Mouse (Mus musculus) heart, embryonic 15.5 days (tissue): ENCODE measurements around the gene Ikbkg. TPM values are rescaled to one million over a fixed set of nuclear protein-coding genes. Genes with fewer than 3 reads are reported as not detected.
A peak's percentile ranks its signal among the peaks of the same experiment; 100 is the strongest.
"Not testable (repeated sequence)": the region's sequence is repeated elsewhere in the genome, so short reads cannot be mapped to it uniquely, and the experiment has no call there.

Experiments used
- ATAC-seq: fragments of 200-750 bp; cut with Nextera tagmentation; replicated peaks from 2 replicates; pipeline ENCODE4 v1.8.0; 2017; ENCODE audit warnings: low read depth, moderate TSS enrichment; ENCODE audit not compliant: insufficient number of reproducible peaks, insufficient read depth, low FRiP score
- H3K27ac ChIP-seq: fragments of 300-500 bp; sonication (generic); 2 replicates; pipeline ENCODE4 v1.5.1; 2015; ENCODE audit warnings: mild to moderate bottlenecking, inconsistent platforms
- H3K27me3 ChIP-seq: fragments of 300-500 bp; sonication (generic); 2 replicates; pipeline ENCODE4 v1.6.1; 2015; ENCODE audit warnings: inconsistent platforms
- H3K36me3 ChIP-seq: fragments of 300-500 bp; sonication (generic); 2 replicates; pipeline ENCODE4 v1.6.1; 2015; ENCODE audit warnings: mild to moderate bottlenecking, inconsistent platforms
- H3K4me1 ChIP-seq: fragments of 300-500 bp; sonication (generic); replicated peaks from 2 replicates; pipeline ENCODE4 v1.6.1; 2015; ENCODE audit warnings: inconsistent platforms
- H3K4me2 ChIP-seq: fragments of 300-500 bp; sonication (generic); 2 replicates; pipeline ENCODE4 v1.6.1; 2015; ENCODE audit warnings: inconsistent platforms, mild to moderate bottlenecking, moderate library complexity
- H3K4me3 ChIP-seq: fragments of 300-500 bp; sonication (generic); 2 replicates; pipeline ENCODE4 v1.5.1; 2015; ENCODE audit warnings: mild to moderate bottlenecking, inconsistent platforms
- H3K9ac ChIP-seq: fragments of 300-500 bp; sonication (generic); 2 replicates; pipeline ENCODE4 v1.6.1; 2015; ENCODE audit warnings: mild to moderate bottlenecking, inconsistent platforms
- H3K9me3 ChIP-seq: fragments of 300-500 bp; sonication (generic); replicated peaks from 2 replicates; pipeline ENCODE4 v1.6.1; 2016; ENCODE audit warnings: inconsistent platforms
- WGBS: fragments of 180-500 bp; shearing (Covaris S2); methylation state at CpG from one replicate; pipeline ENCODE4 v1.1.7; 2015; ENCODE audit warnings: mixed read lengths; 5-methylcytosine and 5-hydroxymethylcytosine counted together
- polyA plus RNA-seq: library from polyadenylated mRNA; unstranded; fragments of >200 nt; fragmentation: Nextera tagmentation; extraction: Ambion mirVana; gene quantifications from 2 replicates; pipeline ENCODE4 v1.2.1, GENCODE M21; 2015

The Ikbkg gene
- 18.2 and 18.9 TPM in 2 replicates for polyA plus RNA-seq

DNA sequence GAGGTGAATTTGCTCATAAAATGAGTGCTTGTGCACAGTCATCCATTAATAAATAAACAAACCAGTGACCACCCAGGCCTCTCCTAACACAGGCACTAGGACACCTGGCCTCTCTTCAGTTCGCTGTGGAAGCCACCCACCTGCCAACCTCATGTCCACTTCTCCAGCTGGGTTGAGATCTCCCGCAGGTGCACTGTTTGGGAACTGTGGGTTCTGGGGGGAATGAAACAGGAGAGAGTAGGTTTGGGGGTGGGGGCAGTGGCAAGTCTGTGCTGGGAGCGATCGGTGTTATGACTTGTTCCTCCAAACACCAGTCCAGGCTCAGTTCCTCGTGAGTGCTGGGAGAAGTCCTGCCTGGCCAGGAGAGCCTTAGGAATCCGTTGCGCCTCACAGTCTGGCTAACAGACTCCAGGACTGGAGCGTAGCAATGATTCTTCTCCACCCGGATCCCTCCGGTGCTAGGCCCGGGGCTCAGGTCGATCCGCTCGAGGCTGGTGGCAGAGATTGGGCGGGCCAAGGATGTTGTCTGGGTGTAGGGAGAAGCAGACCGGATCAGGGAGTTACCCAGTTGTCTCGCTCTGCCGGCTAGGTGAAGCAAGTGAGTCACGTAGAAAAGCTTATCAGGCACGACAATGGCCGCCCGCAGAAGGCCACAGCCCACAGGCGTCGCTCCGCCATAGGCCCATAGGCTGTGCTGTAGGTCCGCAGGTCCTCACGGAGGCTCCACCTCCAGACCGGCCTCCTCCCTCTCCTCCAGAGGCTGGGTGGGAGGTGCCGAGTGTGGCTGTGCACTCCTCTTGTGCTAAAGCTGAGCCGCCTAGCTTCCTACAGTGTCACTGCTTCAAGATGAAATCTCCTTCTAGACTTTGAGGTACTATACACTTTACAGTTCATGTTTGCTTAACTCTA lies at the start of gene Ikbkg, which contains the start of gene Fam3a:
Gene Ikbkg, plus strand, starts transcription at position 756 of the 909 bp plus-strand sequence.
Gene Fam3a, minus strand, starts transcription at position 738 of the 909 bp plus-strand sequence.
- ATAC-seq, result peak; percentile 100
- Histone ChIP-seq H3K27ac (peak within 1 kb of the TSS; percentile 88), H3K4me1 (0 out of 2 replicates have a peak, but pooled peaks cover 3% of the 10 kb centered on the region), H3K36me3 (no peaks in the 10 kb centered on the region), H3K4me2 (peak within 1 kb of the TSS; percentile 66), H3K9me3 (no peaks in the 10 kb centered on the region), H3K9ac (peak within 1 kb of the TSS; percentile 65), H3K4me3 (peak within 1 kb of the TSS; percentile 62), H3K27me3 (no peaks in the 10 kb centered on the region)
- 16% methylated on average over 30 of the region's 30 CpGs for WGBS

DNA sequence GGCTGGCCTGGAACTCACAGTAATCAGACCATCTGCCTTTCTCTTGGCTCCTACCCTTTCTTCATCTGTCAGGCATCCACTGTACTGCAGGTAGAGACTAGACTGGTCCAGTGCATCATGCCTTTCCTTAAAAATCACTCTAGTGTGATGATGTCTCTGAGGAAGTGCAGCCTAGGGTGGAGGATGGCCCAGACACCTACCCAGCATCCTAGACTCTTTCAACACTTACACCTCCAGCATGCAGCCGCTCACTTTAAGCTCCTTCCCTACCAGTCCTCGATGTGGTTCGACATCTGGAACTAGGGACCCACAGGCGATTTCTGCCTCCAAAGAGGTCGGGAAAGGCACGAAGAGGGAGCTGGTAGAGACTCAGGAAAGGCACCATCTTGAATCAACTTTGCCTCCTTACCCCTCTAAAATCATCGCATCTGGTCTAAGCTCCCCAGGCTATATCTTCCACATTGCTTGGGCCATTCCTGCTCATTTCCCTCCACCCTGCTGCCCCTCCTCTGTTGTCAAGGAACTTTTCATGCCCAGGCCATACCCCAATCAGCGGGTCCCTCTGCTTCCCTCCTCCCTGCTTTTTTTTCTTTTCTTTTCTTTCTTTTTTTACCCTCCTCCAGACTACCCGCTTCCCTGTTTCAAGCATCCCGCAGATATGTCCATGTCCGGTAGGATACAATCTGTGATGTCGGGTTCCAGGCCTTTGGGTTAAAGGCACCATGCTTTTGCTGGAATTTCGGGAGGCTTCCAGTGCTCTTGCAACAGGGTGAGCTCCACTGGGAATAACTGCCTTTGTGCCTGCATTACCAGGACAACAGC lies 40.2 kb upstream of the Ikbkg start:
- Histone ChIP-seq H3K27ac (peak overlapping the region; percentile 45; the same call in 1 of the 2 replicates), H3K36me3 (no peaks in the 10 kb centered on the region), H3K9ac (peak overlapping the region; percentile 58), H3K27me3 (no peaks in the 10 kb centered on the region), H3K4me2 (peak overlapping the region; percentile 65), H3K9me3 (no peaks in the 10 kb centered on the region), H3K4me3 (peak overlapping the region; percentile 56), H3K4me1 (no peaks in the 10 kb centered on the region)
- 26% methylated on average over 13 of the region's 13 CpGs for WGBS
- ATAC-seq, result no peak

DNA sequence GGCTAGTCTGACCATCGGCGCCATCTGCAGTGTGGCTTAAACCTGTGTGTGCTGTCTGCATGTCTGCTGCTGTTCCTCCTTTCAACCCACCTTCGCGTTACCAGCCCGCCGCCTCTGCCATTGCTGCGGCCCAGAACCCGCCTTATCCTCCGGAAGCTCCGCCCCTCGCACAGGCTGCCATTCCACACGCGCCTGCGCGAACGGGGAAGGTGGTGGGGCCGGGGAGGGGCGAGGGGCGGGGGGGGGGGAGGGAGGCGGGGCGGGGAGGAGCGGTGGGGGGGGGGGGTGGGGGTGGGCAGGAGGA lies 39.7 kb upstream of the Ikbkg start, which contains the start of gene Lage3:
Gene Lage3, minus strand, starts transcription at position 152 of the 304 bp plus-strand sequence.
- H3K27ac ChIP-seq, result peak within 1 kb of the TSS; percentile 45; the same call in 1 of the 2 replicates
- H3K9me3 ChIP-seq, result no peaks in the 10 kb centered on the region
- peak; percentile 75; the same call in 1 of the 2 replicates for ATAC-seq
- H3K36me3 ChIP-seq, result no peaks in the 10 kb centered on the region
- no peaks in the 10 kb centered on the region for H3K4me1 ChIP-seq
- H3K4me2 ChIP-seq, result peak within 1 kb of the TSS; percentile 65
- peak within 1 kb of the TSS; percentile 56 for H3K4me3 ChIP-seq
- 10% methylated on average over 11 of the region's 22 CpGs for WGBS
- no peaks in the 10 kb centered on the region for H3K27me3 ChIP-seq
- H3K9ac ChIP-seq, result peak within 1 kb of the TSS; percentile 58

DNA sequence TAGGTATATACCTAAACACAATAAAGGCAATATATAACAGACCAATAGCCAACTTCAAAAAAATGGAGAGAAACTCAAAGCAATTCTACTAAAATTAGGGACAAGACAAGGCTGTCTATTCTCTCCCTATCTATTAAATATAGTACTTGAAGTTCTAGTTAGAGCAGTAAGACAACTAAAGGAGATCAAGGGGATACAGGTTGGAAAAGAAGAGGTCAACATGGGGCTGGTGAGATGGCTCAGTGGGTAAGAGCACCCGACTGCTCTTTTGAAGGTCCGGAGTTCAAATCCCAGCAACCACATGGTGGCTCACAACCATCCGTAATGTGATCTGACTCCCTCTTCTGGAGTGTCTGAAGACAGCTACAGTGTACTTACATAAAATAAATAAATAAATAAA lies 36.0 kb upstream of the Ikbkg start:
- not testable (repeated sequence) for H3K36me3 ChIP-seq, H3K27me3 ChIP-seq, H3K4me1 ChIP-seq, ATAC-seq, H3K9ac ChIP-seq, H3K9me3 ChIP-seq, H3K4me3 ChIP-seq, H3K4me2 ChIP-seq, H3K27ac ChIP-seq
- WGBS, result 86% methylated on average over 3 of the region's 3 CpGs

DNA sequence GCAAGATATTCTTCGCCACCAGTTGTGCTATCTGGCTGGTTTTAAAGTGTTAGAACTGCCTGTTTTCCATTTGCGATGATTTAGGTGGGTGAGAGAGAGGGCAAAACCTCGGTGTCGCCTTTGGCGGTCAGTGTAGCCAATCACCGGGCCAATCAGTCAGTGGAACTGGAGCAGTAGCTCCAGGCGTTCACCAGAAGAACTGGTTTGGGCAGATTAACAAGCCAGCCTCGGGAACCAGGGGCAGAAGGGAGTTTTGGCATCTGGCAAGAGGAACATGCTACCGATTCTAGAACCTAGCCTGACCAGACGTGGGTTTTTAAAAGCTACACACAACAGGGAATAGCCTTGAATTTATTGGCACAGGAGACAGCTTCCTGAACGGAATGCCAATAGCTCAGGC lies 33.9 kb upstream of the Ikbkg start:
- Histone ChIP-seq H3K4me3 (no peak overlapping the region), H3K4me2 (no peak overlapping the region), H3K36me3 (no peaks in the 10 kb centered on the region), H3K27me3 (no peaks in the 10 kb centered on the region), H3K4me1 (no peaks in the 10 kb centered on the region), H3K9ac (no peak overlapping the region), H3K9me3 (no peaks in the 10 kb centered on the region), H3K27ac (no peak overlapping the region)
- no peak for ATAC-seq
- WGBS, result 37% methylated on average over 11 of the region's 11 CpGs

DNA sequence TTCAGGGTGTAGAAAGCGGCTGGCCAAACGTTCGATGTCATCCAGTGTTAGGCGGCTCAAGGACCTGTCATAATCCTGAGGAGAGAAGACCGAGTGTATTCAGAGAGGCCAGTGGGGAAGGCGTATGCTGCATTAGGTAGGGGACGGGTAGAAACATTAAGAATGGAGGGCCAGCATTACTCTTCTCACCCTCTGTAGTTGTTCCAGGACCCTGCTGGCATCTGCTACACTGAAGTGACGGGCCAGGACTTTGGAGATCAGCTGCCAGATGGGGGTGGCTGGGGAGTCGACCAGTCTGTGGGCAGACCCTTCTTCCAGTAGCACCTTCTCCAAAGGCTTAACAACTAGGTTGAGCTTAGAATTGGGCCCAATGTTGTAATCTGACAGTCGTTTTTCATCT lies 25.6 kb upstream of the Ikbkg start:
- Histone ChIP-seq H3K9me3 (no peaks in the 10 kb centered on the region), H3K4me3 (peak overlapping the region; percentile 66), H3K27ac (peak overlapping the region; percentile 78; the same call in 1 of the 2 replicates), H3K4me2 (peak overlapping the region; percentile 72), H3K36me3 (peaks cover 6% of the 10 kb centered on the region; the same call in 1 of the 2 replicates), H3K4me1 (peaks cover 7% of the 10 kb centered on the region), H3K9ac (peak overlapping the region; percentile 70), H3K27me3 (no peaks in the 10 kb centered on the region)
- ATAC-seq, result no peak
- WGBS, result 39% methylated on average over 10 of the region's 10 CpGs

DNA sequence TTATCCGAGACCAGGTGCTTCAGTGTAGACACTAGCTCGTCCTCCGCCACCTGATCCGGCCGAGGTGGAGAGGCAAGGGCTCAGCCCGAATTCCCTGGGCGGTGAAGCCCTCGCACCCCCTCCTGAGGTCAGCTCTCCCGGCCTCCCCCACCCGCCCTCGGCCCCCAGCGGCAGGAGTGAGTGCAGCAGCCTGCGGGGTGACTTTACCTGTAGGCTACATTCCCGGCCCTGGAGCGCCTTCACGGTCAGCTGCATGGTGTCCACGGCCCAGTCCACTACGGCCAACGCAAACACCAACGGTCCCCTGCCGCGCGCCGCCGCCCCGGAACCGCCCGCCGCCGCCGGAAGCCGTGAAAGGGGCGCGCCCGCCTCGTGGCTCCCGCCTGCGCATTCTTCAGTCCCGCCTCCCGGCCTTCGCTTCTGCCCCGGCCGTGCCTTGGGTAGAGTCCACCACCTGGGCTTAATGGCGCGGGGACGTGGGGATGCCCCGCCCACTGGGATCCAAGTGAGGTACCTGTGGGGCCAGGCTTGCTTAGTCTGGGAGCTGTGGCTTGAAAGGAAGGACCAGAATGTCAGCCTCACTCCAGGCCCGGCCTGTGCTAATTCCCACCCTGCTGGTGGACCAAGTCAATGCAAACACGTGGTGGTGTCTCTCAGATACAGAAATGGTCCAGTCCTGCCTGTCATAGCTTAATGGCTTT lies 24.7 kb upstream of the Ikbkg start:
- Histone ChIP-seq H3K4me1 (peaks cover 7% of the 10 kb centered on the region), H3K9me3 (no peaks in the 10 kb centered on the region), H3K27me3 (no peaks in the 10 kb centered on the region), H3K4me2 (peak overlapping the region; percentile 72), H3K4me3 (peak overlapping the region; percentile 66), H3K27ac (peak overlapping the region; percentile 78), H3K9ac (peak overlapping the region; percentile 70), H3K36me3 (peaks cover 6% of the 10 kb centered on the region; the same call in 1 of the 2 replicates)
- WGBS, result 12% methylated on average over 39 of the region's 49 CpGs
- ATAC-seq, result peak; percentile 67

DNA sequence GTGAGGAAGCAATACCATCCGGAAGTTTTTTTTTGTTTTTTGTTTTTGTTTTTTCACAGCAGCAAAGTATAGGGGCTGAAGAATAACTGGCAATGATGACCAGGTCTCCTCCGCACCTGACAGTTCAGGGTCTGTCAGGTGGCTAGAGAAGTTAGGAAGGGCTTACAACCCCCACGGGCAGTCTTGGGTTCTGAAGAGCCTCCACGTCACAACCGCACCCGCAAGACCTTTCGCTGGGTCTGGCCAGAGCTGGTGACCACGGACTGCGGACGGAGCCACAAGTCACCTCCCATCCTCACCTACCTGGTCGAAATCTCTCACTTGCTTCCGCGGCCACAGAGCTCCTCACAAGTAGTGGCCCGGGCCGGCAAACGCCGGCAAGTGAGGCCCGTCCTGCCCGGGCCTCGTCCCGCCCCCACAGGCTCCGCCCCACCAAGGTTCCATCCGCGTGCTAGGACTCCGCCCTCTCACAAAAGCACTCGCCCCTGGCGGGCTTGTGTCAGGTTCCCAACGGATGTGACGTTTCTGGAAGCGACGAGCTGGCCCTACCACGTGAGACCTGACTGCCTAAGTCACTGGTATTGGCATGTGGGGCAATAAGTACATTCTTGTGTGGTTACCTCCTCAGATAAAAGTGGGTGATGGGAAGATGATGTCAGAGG lies 20.1 kb upstream of the Ikbkg start, which contains the start of the genes Ubl4a and Slc10a3:
Gene Ubl4a, minus strand, starts transcription at position 331 of the 662 bp plus-strand sequence.
Gene Slc10a3, minus strand, starts transcription at position 462 of the 662 bp plus-strand sequence.
- Histone ChIP-seq H3K4me2 (peak within 1 kb of the TSS; percentile 73), H3K27ac (no peak within 1 kb of the TSS), H3K9ac (peak within 1 kb of the TSS; percentile 51), H3K4me3 (peak within 1 kb of the TSS; percentile 57), H3K27me3 (no peaks in the 10 kb centered on the region), H3K4me1 (no peaks in the 10 kb centered on the region), H3K36me3 (no peaks in the 10 kb centered on the region), H3K9me3 (no peaks in the 10 kb centered on the region)
- ATAC-seq, result peak; percentile 84
- 8% methylated on average over 32 of the region's 32 CpGs for WGBS

DNA sequence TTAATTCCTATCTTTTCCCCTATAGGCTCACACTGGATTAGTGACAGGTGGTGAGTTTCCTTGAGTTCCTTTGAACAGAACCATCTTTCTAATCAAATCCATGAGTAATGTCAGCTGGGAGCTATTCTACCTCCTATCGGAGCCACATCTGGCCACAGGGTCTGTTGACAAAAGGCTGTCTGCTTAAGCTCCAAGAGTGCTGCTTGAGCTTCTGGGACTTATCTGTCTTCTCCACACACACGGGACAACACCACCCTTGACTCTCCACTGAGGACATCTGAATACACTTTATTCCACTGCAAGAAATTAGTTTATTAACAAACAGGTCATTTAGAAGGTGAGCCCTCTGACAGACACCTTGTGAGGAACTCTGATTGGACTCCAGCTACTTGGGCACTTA lies 8.6 kb upstream of the Ikbkg start:
- 72% methylated on average over 2 of the region's 2 CpGs for WGBS
- Histone ChIP-seq H3K27ac (no peak overlapping the region), H3K9me3 (no peaks in the 10 kb centered on the region), H3K27me3 (no peaks in the 10 kb centered on the region), H3K4me3 (no peak overlapping the region), H3K36me3 (no peaks in the 10 kb centered on the region; the same call in 1 of the 2 replicates), H3K4me1 (no peaks in the 10 kb centered on the region), H3K9ac (no peak overlapping the region), H3K4me2 (no peak overlapping the region)
- ATAC-seq, result no peak

DNA sequence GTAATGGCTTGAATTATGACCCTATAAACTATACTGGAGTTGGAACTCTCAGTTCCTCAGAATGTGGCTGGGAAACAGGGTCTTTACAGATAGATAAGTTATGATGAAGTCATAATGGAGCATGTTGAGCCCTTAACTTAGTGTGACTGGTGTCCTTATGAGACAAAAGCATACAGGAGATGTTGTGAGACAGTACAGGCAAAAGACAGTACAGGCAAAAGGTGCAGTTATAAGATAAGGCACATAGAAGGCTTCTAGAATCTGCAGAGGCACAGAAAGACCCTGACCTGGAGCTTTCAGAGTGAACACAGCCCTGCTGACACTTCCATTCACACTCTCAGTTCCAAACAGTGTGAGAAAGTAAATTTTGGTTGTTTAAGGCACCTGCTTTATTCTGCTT lies 4.9 kb upstream of the Ikbkg start:
- Histone ChIP-seq H3K27ac (no peak overlapping the region), H3K4me1 (0 out of 2 replicates have a peak, but pooled peaks cover 3% of the 10 kb centered on the region), H3K4me3 (no peak overlapping the region), H3K9me3 (no peaks in the 10 kb centered on the region), H3K27me3 (no peaks in the 10 kb centered on the region), H3K9ac (no peak overlapping the region), H3K4me2 (no peak overlapping the region), H3K36me3 (no peaks in the 10 kb centered on the region; the same call in 1 of the 2 replicates)
- no peak for ATAC-seq
